Mouse (Mus musculus): ENCODE data around the gene AC141477.1. TPM values are rescaled to one million over a fixed set of nuclear protein-coding genes. Genes with fewer than 3 reads are reported as not detected.

AC141477.1 gene
- not detected in 2 replicates for polyA plus RNA-seq (2012; rRNA removed)

DNA sequence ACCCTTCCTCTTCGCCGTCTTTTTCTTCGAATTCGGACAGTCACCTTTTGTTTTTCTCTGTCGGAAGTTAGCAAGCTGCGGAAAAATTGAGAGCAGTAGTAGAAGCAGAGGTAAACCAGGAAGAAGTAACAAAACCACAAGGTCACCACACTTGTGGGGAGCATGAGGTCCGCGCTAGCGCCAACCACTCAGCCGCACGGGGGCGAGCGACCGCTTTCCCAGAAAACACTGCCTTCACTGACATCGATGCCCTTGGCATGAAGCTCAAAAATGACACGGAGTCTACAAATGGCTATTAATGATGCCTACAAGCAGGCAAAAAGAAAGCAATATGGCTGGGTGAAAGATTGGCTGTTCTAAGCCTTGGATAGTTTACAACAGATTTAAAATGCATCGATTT is at the start of gene AC141477.1:
TSS of gene AC141477.1 (minus strand) at position 164 of the 400 bp plus-strand sequence.
- no peak for DNase-seq (ENCODE audit: extremely low spot score in 1 of 2, low spot score in 1 of 2)

DNA sequence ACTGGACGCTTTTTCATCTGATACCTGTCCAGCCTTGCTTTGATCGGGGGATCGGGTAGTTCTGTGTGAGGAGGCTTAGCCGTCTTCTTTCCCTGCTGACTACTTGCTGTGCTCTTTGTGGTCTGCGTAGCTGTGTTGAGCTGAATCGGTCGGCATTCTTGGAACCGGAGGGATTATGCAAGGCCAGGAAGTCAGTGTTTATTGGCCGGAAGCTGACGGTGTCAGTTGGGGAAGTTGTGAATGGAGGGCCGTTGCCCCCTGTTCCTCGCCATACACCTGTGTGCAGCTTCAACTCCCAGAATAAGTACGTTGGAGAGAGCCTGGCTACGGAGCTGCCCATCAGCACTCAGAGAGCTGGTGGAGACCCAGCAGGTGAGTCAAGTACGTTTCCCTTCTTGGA is 49.0 kb upstream of the AC141477.1 start:
- DNase-seq (ENCODE audit: extremely low spot score in 1 of 2, low spot score in 1 of 2) = no peak

DNA sequence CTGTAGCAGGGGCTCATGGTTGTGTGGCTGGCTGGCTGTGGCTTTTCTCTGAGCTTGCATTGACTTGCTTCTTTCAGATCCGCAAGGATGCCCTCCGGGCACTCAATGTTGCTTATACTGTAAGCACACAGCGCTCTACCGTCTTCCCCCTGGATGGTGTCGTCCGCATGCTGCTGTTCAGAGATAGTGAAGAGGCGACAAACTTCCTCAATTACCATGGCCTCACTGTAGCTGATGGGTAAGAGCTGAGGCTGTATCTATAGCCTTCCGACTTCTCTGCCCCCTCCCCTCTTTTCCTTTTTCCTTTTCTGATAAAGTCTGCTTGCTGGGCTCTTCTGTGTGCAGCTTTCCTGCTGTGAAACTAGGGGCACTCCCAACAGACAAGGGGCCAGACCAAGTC is 48.0 kb upstream of the AC141477.1 start:
- DNase-seq (ENCODE audit: extremely low spot score in 1 of 2, low spot score in 1 of 2) = no peak

DNA sequence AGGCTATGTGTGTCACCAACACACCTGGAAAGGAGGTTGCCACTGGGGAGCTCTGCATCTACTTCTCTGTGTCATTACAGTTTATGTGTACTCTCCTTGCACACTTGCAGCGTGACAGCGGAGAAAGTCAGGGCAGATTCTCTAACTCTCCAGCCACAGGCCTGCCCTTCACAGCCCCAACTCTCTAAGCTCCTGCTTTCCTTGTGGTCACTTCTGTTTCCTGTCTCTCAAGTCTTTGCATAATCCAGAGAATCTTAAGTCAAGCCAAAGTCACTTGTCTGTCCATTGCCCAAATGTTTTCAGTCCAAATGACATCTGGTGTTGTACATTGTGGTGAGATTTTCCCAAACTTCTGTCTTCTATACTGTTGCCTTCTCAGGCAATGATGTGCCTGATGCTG is 46.1 kb upstream of the AC141477.1 start:
- no peak for DNase-seq (ENCODE audit: extremely low spot score in 1 of 2, low spot score in 1 of 2)

DNA sequence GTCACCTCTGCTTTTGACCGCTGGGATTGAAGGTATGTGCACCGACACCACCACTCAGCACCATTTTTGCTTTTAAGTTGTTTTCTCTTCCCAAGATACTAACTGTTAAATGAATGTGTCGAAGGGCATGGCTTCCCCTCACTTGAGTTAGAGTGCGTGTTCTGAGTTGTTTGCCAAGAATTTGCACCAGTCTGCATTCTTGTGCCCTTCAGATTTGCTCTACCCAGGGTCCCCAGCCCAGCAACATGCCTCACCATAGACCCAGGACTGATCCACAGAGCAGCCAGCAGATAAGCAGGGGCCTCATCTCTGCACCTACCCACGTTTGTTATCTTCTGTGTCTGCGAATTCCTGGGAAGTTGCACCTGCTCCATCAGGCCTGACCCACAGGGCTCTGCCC is 41.2 kb upstream of the AC141477.1 start:
- DNase-seq (ENCODE audit: extremely low spot score in 1 of 2, low spot score in 1 of 2) = no peak

DNA sequence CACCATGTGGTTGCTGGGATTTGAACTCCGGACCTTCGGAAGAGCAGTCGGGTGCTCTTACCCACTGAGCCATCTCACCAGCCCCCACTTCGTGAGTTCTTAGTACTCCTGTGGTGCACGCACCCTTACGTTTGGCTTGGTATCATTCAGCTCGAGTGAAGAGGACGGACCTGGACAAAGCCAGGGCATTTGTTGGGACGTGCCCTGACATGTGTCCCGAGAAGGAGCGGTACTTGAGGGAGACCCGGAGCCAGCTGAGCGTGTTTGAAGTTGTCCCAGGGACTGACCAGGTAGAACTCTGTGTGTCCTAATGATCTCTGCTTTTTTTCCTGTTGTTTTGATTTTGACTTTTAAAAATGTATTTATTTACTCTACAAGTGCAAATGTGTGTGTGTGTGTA is 40.6 kb upstream of the AC141477.1 start:
- DNase-seq (ENCODE audit: extremely low spot score in 1 of 2, low spot score in 1 of 2) = no peak

DNA sequence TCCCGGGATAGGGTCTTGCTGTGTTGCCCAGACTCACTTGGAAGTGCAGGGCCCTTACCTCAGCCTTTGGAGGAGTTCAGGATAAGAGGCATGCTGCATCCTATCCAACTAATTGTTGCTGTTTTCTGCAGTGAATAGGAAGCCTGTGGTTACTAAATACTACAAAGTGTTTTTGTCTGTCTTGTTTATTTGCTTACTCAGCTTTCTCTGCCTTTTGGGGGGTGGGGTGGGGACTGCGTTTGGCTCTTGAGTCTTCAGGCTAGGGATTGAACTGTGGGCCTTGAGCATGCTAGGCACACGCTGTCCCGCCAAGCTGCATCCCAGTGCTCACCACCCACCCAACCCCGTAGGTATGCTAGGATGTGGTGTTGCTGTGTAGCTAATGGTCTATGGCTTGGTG is 33.5 kb upstream of the AC141477.1 start:
- no peak for DNase-seq (ENCODE audit: extremely low spot score in 1 of 2, low spot score in 1 of 2)

DNA sequence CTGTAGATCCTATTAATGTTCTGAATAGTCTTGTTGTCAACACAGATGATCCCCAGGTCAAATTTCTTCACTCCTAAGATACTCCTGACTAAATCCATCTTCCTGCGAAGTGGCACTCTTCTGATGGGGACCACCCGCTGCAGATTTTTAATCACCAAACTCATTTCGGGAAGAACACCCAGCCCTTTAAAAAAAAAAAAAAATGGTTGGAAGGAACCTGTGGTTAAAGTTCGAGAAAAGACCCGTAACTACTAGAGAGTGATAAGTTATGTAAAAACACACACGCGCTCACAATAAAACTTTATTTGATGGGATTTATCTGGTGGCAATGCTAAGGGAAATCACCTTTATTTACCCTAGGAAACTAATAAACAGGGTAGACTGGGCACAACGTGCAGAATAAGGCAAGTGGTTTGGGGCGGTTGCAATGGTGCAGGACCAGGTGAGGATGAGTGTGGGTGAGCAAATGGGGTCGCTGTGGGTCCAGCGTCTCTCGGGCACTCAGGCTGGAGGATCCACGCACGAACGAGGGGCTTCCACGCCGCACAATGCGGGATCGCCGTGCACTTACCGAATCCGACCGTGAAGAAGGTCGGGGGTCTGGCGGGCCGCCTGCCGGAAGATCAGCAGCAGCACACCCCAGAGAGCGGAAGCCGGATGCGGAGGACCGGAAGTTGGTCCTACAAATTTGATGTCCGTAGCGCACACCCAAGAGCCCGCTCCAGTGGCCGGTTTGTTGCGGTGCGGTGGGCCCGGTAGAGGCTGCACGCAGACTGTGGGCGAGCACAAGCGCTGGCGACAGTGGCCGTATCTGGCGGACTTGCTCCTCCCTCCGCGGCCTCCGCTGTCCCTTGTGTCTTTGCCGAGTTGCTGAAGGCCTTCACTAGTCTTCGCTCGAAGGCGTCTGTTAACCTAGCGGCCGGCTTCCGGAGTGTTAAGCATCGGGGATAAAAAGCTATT is 28.2 kb upstream of the AC141477.1 start, which contains the start of the genes Mcm3ap and Ybey:
TSS of gene Mcm3ap (plus strand) at position 725 of the 960 bp plus-strand sequence.
TSS of gene Ybey (minus strand) at position 912 of the 960 bp plus-strand sequence.
- peak; percentile 72 to 90 for DNase-seq (ENCODE audit: extremely low spot score in 1 of 2, low spot score in 1 of 2)

DNA sequence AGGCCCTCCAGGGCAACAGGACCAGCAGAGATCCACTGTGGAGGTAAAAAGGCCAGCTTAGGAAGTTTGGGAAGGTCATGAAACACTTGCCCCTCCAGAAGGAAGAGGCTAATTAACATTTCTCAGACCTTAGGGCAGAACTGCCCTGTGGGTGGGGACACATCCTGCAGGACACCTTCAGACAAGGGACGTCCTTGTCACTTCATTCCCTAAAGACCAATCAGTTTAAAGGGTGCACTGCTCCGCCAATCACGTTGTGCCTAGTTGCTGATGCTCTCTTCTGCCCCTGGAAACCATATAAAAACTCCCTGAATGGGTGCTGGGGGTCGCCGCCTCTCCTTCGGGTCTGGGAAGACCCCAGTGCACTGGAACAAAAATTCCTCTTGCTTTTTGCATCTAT is 22.5 kb upstream of the AC141477.1 start:
- no peak for DNase-seq (ENCODE audit: extremely low spot score in 1 of 2, low spot score in 1 of 2)

DNA sequence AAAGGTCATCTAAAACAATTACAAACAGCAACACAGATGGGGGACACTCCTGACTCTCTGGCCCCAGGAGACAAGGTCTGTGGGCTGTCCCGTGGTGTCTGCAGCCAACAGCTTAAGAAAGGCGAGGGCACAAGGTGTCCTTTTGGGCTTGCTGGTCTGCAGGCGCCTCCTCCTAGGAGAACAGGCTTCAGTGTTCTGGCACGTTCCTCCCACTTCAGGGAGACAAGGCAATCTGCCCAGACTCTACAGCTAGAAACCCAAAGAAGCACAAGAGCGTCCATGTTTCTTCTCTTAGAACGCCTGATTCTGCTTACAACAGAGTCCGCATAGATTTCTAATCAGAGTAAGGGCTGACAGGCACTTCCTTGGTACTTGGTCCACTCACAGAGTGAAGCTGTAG is 22.1 kb upstream of the AC141477.1 start:
- peak in 1 of 2 experiments; percentile 31 for DNase-seq (ENCODE audit: extremely low spot score in 1 of 2, low spot score in 1 of 2)

DNA sequence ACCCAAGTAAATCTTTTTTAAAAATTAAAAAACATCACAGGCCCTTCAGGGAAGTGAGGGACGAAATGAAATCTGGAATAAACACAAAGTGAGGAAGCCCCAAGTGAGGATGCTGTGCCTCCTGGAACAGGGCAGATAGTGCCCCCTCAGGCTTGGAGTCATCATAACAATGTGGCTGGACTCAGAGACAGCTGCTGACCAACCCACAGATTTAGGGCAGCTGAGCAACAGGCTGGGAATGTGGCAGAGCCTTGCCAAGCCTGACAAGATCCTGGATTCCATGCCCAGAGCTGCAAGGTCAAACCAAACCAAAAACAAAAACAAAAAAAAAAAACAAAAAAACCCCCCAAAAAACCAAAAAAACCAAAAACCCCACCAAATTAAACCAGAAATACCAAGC is 21.0 kb upstream of the AC141477.1 start:
- no peak for DNase-seq (ENCODE audit: extremely low spot score in 1 of 2, low spot score in 1 of 2)

DNA sequence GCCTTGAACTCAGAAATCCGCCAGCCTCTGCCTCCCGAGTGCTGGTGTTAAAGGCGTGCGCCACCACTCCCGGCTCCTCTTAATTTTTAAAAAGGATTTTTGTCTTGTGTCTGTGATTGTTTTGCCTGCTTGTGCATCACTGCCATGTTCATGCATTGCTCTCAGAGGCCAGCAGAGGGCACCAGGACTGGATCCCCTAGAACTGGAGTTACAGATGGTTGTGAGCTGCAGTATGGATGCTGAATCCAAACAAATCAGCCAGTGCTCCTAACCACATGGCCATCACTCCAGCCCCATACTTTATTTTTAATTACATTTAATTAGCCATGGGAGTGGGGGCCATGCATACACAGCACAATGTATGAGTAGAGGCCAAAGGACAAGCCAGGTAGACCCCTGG is 15.0 kb upstream of the AC141477.1 start:
- DNase-seq (ENCODE audit: extremely low spot score in 1 of 2, low spot score in 1 of 2) = peak; percentile 46 to 70

DNA sequence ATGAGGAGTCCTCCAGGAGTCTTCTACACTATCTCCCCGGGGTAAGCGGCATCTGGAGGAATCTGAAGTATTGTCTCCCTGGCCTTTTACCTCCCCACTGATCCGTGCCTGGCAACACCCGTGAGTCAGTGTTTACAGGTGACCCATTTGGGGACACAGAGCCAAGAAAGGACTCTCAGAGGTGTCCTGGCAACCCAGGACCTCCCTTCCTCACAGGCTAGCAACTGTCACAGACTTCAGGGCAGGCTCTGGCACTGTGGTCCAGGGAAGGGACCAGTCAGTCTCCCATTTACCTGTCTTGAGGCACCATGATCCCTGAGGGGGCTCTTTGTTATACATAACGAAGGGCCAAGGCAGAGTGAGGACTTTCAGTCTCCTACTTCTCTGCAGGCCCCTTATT is 8.6 kb upstream of the AC141477.1 start, which contains the start of gene 2610028H24Rik:
TSS of gene 2610028H24Rik (plus strand) at position 231 of the 400 bp plus-strand sequence.
- no peak for DNase-seq (ENCODE audit: extremely low spot score in 1 of 2, low spot score in 1 of 2)

DNA sequence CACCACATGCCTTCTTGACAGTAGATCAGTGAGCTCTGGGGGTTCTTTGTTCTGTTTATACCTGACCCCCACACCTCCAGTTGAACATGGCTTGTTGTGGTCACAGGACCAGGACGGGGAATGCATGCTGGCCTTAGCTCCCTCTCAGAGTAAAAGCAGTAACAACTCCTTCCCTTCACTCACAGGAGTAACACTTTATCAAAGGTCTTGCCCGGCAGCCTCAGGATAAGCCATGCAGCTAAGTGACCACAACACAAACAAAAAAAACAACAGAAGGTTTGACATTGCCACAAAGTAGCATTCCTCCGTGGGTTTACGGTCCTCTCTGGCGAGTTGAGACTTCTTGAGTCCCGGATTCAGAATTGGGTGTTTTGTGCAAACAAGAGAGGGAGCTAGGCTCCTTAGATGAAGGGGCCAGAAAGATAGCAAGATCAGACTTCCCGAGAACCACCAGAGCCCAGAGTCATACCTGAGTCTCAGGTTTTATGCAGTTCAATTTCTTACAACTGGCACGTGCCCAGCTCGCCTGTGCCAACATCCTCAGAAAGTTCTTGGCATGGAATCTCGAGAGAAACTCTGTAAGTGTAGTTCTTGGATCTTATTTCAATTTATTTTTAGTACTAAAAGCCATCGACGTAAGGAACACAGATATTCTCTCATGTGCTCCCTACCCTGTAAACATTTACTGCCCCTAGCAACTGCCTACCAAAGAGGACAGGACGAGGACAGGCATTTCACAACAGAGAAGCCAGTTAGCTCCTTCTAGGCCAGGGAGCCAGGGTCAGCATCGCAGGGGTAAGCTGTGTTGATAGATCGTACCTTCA is 7.4 kb upstream of the AC141477.1 start:
- no peak for DNase-seq (ENCODE audit: extremely low spot score in 1 of 2, low spot score in 1 of 2)

DNA sequence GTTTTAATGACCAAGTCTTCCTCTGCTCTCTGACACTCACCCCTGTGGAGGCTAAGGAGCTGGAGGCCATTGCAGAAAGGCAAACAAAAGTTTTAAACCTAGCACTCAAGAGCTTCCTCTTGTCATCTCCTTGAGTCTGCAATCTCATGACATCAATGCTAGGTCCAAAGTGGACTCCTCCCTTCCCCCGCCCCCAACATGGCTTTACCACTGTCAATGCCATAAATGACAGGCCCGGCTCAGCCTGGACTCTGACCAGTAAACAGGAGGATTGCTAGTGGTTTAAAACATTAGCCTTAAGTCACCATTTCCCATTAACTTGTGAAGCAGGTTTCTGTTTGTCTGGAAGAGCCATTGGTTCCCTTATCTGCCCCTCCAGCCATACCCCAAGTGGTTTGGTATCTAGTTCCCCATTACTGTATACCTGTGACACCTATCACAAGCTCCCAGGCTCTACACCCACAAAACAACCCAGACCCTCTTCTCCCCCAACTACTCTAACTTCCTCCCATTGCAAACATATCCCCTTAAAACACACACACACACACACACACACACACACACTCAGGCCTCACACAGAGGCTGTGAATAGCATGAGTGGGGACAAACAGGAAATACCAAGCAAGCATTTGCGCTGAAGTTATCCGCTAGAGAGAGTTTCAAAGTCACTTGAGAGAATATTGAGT is 5.9 kb upstream of the AC141477.1 start:
- DNase-seq (ENCODE audit: extremely low spot score in 1 of 2, low spot score in 1 of 2) = no peak

DNA sequence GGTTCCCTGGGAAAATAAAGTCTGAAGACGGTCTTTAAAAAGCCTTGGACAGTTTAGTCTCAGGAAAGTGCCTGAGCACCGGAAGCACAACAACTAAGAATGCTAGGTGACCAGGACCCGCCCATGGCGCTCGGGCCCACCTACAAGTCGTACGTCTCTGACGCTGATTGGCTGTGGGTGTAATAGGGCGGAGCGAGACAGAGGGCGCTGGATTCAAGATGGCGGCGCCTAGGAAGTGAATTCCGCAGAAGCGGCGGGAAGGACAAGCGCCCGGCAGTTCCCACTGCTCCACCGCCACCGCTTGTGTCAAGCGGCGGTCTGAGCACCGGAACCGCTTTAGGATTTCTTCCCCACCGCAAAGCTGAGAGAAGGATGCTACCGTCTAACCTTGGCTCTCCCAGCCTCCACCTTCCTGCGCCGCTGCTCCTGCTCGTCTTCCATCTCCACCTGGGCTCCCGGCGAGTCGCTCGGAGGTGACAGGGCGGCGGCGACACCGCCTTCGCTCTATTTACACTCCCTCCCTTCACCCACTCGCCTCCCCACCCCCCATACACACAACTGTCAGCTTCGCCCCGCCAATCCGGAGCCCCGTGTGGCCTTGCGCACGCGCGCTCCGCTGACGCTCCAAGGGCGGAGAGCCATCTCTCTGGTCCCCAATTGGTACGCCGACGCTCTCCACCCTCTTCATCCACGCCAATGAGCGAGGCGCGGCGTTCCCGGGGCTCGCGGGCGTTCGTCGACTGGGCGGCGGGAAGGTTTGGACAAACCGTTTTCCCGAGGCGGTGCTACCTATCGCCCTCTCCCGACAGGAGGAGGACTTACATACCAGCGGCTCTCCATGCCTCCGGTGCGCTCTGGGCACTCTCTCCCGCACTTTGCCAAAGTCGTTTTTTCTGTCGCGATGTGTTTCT is 2.2 kb upstream of the AC141477.1 start, which contains the start of gene Pcnt:
TSS of gene Pcnt (minus strand) at position 609 of the 911 bp plus-strand sequence.
- peak; percentile 93 to 98 for DNase-seq (ENCODE audit: extremely low spot score in 1 of 2, low spot score in 1 of 2)

DNA sequence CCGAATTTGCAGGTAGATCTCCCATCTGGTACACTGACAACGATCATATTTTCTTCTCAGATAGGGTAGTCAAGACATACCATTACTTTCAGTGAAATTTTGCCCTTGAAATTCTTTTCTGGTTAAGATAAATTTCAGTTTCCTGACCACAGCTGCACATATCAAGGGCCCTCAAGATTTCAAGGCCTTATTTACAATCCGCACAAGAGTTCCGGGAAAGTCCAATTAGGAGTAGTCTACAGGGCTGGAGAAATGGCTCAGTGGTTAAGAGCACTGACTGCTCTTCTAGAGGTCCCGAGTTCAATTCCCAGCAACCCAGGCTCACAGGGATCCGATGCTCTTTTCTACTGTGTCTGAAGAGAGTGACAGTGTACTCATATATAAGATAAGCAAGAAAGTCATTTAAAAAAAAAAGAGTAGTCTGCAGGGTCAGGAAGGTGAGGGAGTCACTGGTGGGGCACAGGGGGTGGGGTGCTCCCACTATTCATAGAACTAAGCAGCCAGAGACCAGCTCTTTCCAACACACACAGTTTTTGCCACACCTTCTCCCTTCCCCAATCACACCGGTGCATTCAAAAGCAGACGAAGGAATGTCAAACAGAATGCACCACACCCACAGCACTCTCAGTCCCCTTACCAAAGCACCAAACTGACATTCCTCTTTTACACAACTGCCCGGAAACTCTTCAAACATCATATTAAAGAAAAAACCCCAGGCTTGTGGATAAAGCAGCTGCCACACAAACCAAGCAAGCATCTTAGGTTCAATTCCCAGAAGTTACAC is 945 bp downstream of the AC141477.1 start:
- DNase-seq (ENCODE audit: extremely low spot score in 1 of 2, low spot score in 1 of 2) = no peak

DNA sequence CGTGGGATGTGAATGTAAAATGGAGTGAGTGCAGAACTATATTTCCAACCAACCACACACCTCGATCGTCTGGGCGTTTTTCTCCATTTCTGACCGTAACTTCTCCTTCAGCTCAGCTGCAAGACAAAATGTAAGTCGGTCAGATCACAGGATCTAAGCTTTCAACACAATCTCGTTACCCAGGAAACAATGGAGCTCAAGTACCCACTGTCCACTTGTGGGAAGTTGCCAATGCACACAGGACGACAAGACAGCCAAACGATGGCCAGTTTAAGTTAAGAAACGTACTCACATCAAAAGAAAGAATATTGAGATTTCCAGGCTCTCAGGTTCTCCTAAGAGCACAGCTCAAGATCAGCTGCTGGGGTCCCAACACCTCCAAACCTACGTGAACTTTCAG is 6.3 kb downstream of the AC141477.1 start:
- no peak for DNase-seq (ENCODE audit: extremely low spot score in 1 of 2, low spot score in 1 of 2)

DNA sequence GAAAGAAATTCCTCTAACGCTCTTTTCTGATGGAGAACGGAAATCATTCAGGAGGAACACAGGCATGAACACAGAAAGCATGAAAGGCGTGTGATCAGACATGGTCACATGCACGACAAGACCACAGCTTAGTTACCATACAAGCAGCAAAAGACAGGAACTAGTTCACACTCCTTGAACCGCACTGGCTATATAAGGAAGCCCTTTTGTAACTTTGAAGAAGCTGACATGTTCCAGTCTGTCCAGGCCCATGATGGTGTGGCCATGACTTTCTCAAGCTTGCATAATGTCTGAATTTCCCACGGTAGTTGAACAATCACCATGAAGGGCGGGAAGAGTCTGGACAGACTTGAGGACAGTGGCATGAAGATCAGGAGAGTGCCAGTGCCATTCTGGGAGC is 14.6 kb downstream of the AC141477.1 start:
- DNase-seq (ENCODE audit: extremely low spot score in 1 of 2, low spot score in 1 of 2) = no peak
